Mouse (Mus musculus) retina, postnatal 1 day (tissue): ENCODE measurements around the gene Eif4g1.

Experiments used
- DNase-seq: peaks from one replicate; pipeline ENCODE4 v3.0.0-alpha.2; 2012

The Eif4g1 gene

DNA sequence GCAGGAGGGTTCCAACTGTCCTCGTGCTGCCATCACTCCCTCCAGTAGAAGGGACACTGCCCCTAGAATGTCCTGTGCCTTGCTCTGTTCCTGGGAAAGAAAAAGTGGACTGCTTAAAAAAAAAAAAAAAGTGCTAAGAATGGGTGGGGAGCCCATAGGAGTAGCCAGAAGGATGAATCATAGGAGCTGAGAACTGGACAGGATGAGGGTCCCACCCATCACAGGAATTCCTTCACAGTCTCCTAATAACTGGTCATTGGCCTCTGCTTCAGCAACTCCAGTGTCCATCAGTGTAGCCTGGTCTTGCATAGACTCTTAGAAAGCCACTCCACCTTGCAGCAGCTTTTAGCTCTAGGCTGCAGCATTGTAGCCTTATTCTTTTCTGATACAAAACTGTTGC is 58.3 kb downstream of the Eif4g1 start:
- DNase-seq = no peak

DNA sequence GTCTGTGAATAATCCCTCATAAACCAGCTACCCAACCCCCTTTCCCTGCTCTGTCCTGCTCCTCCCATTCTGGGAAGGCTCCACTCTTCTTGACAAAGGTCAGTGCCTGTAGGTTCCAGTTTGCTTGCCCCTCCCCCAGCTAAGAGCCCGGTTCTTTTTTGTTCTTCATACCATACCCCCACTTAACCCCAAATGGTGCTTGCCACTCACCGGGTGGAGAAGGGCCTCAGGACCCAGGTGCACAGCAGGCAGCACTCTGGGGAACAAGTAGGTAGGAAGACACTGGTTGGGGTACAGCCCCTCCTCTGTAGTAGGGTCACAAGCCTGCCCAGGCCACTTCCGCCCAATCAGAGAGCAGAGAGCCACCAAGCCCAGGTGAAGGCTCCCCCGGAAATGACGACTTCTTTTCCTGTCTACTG is 62.2 kb downstream of the Eif4g1 start:
- no peak for DNase-seq

DNA sequence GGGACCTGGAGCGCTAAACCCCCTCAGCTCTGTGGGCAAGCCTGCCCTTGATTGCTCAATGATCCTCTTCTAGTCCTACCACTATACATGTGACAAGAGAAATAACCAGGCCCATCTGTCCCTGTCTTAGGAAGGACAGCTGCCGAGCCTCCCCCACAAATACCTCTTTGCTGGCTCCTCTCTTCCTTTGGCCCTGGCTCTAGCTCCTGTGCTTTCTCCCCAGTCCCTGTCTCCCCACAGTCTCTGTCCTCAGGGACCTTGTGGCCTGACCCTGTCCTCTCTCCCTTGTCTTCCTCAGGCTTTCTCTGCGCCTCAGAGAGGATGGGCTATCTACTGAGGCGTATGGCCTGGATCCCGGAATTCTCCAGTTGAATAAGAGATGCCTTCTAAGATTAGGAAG is 63.6 kb downstream of the Eif4g1 start:
- peak; percentile 35 for DNase-seq

DNA sequence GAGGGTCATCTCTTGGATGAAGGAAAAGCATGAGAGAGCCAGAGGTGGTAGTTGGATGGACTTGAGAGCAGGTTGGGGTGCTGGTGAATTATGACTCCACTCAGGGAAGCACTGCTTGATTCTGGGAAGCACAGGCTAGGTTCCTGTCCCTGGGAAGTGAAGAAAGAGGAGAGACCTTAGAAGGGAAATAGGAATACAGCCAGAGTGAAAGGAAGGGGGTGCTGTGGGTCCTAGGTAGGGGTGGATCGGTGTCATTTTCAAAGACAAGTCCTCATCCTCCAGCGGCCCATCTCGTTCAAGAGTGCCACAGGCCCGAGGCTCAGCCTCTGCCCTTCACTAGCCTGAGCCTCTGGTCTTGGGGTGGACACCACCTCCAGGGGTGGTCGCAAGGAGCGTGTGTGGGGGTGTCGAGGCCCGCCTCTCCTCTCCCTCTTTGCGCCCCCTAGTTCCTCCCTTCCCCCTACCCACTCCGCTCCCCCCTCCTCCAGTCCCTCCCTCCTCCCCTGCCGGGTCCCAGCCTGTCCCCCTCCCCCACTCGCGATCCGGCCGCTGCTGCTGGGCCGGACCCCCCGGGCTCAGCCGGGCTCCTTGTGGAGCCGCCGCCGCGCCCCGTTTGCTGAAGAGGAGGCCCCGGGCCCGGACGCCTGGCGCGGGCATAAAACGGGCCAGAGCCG is 64.3 kb downstream of the Eif4g1 start:
- DNase-seq = no peak

DNA sequence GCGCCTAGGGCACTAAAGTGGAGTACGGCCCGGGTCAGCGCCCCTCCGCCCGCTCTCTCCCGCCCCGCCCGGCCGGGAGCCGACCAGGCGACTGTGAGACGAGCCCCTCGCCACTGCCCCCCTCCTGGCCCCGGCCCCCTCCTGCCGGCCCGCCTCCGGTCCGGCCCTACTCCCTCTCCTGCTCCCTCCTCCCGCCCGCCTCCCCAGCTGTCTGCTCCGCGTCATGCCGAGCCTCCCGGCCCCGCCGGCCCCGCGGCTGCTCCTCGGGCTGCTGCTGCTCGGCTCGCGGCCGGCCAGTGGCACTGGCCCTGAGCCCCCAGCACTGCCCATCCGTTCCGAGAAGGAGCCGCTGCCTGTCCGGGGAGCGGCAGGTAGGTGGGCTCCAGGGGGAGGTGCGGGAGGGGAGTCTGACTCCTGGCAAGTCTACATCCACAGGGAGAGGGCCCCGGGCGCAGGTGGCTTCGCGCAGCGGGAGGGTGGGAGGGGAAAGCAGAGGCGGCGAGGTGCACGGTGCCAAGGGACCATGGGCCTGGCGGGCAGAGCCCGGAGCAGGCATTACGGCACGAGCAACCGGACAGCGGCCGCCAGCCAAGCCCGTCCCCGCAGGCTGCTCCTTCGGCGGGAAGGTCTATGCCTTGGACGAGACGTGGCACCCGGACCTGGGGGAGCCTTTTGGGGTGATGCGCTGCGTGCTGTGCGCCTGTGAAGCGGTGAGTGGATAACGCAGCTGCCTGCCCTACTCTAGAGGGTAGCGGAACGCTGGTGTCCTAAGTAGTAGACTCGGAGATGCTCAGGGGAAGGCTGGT is 65.0 kb downstream of the Eif4g1 start, which contains the start of gene Chrd:
Gene Chrd (plus strand): TSS at position 203 of the 806 bp plus-strand sequence.
- peak; percentile 81 for DNase-seq

DNA sequence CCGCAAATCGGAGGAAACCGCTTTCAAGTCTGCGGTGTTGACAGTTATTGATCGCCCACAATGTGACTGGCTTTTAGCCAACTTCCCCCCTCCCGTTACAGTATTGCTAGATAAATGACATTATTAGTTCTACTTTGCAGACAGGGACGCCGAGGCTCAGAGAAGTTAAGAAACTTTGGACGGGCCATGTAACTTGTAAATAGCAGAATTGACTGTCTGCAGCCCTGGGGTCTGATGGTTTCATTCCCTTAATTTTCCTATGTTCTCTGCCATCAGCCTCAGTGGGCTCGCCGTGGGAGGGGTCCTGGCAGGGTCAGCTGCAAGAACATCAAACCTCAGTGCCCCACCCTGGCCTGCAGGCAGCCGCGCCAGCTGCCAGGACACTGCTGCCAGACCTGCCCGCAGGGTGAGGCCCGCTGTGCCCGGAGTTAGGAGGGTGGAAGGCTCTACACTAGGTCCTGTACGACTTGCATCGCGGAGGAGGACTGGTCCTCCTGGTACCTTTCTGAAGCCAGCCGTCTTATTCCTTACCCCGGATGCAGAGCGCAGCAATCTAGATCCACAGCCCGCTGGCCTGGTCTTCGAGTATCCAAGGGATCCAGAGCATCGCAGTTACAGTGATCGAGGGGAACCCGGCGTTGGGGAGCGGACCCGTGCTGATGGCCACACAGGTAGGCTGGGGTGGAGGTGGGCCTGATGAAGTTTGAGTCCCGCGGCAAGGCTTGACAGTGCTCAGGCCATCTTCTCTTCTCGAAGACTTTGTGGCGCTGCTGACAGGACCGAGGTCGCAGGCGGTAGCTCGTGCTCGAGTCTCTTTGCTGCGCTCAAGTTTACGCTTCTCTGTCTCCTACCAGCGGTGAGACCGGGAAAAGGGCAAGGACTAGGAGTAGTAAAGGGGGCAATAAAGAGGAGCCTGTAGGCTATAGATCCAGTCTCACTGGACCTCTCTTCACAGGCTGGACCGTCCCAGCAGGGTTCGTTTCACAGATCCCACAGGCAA is 65.9 kb downstream of the Eif4g1 start, which contains the start of gene Thpo:
Gene Thpo (minus strand): TSS at position 781 of the 1,000 bp plus-strand sequence.
- DNase-seq = peak; percentile 37

DNA sequence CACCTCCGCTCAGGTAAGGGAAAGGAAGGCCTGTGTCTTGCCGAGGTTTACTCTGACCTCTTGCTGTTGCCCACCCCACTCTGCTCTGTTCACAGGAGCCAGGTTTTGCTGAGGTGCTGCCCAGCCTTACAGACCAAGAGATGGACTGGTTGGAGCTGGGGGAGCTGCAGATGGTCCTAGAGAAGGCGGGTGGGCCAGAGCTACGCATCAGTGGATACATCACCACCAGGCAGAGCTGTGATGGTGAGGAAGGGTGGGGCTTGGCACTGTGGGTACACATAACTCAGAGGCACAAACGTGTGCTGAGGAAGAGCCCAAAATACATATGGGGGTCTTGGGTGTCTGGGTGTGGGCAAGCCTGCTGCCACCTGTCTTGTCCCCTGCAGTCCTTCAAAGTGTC is 67.5 kb downstream of the Eif4g1 start:
- DNase-seq = no peak

DNA sequence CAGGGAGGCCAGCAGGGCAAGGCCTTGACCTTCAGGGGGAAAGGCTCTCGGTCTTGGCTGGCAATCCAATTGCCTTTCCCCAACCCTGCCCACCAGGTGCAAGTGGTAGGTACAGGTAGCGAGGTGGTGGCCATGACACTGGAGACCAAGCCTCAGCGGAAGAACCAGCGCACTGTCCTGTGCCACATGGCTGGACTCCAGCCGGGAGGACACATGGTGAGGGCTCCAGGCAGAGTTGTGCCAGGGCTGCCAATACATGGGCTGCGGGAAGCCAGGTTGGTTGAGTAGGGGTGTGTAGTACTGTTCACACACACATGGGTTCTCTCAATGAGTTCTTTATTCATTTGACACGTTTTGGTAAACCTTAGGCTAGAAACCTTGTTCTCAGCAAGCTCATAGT is 68.1 kb downstream of the Eif4g1 start:
- no peak for DNase-seq

DNA sequence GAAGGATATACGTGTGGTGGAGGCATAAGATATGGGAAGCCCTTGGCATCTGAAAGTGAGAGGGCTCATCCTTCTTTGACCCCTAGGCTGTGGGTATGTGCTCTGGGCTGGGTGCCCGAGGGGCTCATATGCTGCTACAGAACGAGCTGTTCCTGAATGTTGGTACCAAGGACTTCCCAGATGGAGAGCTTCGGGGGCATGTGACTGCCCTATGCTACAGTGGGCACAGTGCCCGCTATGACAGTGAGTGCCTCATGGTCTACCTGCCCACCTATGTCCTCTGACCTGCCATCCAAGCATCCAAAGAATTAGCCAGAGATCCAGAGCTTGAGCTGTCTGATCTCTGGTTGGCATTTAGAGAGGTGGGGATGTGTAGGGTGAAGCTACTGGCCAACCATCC is 68.7 kb downstream of the Eif4g1 start:
- DNase-seq = no peak

DNA sequence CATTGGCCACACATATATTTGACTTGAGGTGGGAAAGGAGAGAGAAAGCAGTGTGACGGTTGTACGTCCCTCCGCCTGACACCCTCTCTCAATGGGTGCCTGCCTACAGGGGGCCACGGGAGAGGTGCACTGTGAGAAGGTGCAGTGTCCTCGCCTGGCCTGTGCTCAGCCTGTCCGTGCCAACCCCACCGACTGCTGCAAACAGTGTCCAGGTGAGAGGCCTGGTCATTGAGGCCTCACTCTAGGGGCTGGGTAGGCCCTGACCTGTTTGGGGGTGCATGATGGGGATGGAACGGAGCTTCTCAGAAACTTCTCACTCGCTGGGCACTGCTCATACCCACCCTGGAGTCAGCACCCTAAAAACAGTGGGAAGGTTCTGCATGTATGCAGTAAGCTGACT is 71.7 kb downstream of the Eif4g1 start:
- no peak for DNase-seq
